Mouse (Mus musculus): ENCODE data around the gene Fuca2.
"Not testable (repeated sequence)": the region's sequence is repeated elsewhere in the genome, so short reads cannot be mapped to it uniquely, and the experiment has no call there.

The Fuca2 gene

GRCm38 (mm10) chr10:13499331-13499730 lies at the start of gene Fuca2:
Fuca2 (plus strand) TSS chr10:13499540.
- DNase-seq (ENCODE audit: low spot score in 2 of 2) = peak; percentile 15 to 31

GRCm38 (mm10) chr10:13451640-13452039 lies 47.7 kb upstream of the Fuca2 start:
- no peak for DNase-seq (ENCODE audit: low spot score in 2 of 2)

GRCm38 (mm10) chr10:13453200-13453990 lies 45.9 kb upstream of the Fuca2 start:
- no peak for DNase-seq (ENCODE audit: low spot score in 2 of 2)

GRCm38 (mm10) chr10:13464295-13464694 lies 35.0 kb upstream of the Fuca2 start:
- DNase-seq (ENCODE audit: low spot score in 2 of 2) = not testable (repeated sequence)

DNA sequence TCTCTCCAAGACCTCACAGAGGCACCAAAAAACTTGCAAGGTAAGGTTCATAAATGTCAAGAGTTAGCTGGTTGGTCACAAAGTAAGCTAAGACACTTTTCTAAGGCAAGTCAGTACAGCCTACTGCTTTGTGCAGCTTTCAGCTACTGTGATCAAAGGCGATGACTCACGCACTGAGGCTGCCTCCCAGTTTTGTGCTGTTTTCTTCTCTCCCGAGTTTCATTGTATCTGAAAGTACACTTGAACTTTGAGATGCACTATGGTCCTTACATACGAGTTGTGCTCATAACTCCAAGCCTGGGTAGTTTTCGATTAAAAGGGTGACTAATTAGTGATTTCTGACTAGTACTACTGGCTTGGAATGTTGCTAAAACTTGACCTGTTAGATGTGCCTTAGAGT lies 32.4 kb upstream of the Fuca2 start:
- no peak for DNase-seq (ENCODE audit: low spot score in 2 of 2)

DNA sequence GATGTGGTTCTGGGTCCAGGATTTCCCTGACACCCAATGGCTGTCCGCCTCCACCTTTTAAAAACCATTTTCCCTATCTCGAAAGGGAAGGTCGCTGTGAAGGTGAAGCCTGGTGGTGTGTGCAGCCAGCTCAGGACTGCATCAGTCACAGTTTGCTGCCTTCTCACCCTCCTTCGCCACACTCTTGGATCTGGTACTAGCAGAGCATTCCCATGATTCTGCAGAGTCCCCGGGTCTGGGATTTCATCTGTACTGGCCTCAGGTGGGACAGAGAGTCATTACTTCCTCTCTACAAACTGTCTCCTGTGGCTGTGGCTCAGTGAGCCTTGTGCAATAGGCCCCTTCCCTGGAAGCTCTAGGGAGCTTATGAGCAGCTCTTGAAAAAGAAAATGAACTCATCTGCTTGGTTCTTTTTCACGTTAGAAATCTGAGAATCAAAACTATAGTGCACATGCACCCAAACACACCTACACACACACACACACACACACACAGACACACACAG lies 31.3 kb upstream of the Fuca2 start:
- DNase-seq (ENCODE audit: low spot score in 2 of 2) = not testable (repeated sequence)

DNA sequence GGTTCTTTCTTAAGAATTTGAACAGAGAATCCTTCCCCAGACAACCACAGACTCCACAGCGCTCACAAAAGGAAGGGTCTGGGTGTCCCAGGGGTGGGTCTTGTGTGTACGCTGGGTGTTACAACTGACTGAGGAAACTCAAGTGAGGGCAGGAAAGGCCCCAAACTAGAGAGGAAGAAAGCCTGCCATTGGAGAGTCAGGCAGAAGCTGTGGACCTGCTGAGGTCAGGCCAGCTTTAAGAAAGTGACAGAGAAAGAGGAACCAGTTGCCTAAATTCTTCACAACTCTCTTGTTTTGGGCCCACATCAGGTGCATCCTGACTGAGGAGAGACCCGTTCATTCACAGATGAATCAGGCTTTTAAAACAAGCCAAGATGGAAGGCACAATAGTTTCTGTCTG lies 29.1 kb upstream of the Fuca2 start:
- DNase-seq (ENCODE audit: low spot score in 2 of 2) = no peak

- no peak for DNase-seq (ENCODE audit: low spot score in 2 of 2)
Measured at GRCm38 (mm10) chr10:13473287-13473832, 26.0 kb upstream of the Fuca2 start.

- DNase-seq (ENCODE audit: low spot score in 2 of 2) = peak; percentile 24 to 59
Measured at GRCm38 (mm10) chr10:13473833-13474567, 25.3 kb upstream of the Fuca2 start, which contains the start of gene Phactr2. Phactr2 (minus strand) TSS chr10:13474412.

DNA sequence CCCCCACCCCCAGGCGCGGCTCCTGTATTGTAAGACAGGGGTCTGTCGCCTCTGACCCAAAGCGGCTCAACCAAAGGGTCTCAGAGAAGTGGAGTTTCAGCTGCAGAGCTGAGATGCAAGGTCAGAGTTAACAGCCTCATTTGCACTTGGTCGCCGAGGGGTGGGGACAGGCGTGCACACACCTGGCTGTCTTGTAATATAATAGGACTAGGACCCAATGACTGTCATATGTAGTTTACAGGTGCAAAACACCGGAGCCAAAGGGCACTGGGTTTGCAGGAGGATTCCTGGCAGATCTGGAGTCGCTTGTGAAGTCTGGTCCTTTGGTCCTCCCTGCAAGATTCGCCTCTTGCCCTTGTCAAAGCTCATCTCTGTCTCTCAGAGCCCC lies 24.8 kb upstream of the Fuca2 start:
- DNase-seq (ENCODE audit: low spot score in 2 of 2) = peak in 1 of 2 experiments; percentile 7

GRCm38 (mm10) chr10:13475121-13475520 lies 24.2 kb upstream of the Fuca2 start:
- peak; percentile 13 to 46 for DNase-seq (ENCODE audit: low spot score in 2 of 2)

DNA sequence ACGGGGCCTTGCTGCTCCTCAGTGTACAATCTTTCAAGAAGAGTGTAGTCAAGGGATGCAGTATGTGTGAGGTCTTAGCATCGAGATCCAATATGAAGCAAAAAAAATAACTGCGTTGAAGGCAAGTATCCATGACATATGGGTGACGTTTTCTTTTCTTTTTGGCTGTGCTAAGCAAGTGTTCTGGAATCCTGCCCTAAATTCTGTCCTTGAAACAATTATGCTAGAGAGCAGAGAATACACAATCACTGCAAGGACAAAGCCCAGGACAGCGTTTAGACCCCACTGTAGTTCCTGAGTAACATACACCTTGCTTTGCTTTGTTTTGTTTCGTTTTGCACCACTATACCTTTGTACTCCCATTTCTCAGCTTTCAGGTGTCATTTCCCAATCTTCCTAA lies 20.0 kb upstream of the Fuca2 start:
- no peak for DNase-seq (ENCODE audit: low spot score in 2 of 2)

DNA sequence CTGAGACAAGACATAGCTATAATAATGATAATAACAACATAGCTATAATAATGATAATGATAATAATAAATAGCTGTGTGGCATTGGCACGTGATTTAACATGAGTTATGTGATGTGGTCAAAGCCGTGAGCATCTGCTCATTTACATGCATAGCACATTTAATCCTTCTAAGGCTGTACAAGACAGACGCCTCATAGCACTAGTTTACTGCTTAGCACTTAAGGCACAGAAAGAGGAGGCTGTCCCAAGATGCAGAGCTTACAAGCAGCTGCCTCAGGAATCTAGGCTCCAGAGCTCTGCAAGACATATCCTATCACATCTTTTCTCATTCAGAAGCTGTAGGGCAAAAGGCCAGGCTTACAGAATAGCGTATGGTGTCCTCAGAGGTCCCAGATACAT lies 13.4 kb upstream of the Fuca2 start:
- no peak for DNase-seq (ENCODE audit: low spot score in 2 of 2)

GRCm38 (mm10) chr10:13489671-13490070 lies 9.7 kb upstream of the Fuca2 start:
- no peak for DNase-seq (ENCODE audit: low spot score in 2 of 2)

DNA sequence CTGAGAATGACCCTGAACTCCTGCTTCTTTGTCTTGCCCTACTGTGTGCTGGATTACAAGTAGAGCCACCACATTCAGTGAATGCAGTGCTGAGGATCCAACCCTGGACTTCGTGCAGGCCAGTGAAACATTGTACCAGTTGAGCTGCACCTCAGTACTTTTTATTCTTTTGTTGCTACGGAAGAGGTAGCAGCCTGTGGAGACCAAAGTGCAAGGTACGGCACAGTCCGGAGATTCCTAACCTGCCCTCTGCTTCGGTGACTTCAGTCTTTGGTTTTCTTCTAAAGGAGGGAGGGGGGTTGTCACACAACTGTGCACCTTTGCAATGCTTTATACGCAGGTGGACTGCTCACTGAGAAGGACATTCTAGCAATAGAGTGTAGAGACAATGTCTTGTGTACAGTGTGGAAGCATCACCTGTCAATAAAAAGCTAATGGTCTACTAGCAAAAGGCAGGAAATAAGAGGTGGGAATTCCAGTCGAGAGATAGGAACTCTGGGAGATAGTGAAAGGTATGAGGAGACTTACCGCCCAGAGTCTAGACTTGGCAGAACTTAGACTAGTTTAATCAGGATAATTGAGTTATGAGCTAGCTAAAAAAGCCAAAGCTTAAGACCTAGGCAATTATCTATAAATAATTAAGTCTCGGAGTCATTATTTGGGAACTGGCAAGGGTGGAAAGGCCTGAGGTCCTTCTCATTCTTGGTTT lies 5.2 kb upstream of the Fuca2 start:
- DNase-seq (ENCODE audit: low spot score in 2 of 2) = no peak

GRCm38 (mm10) chr10:13496315-13496714 lies 3.0 kb upstream of the Fuca2 start:
- no peak for DNase-seq (ENCODE audit: low spot score in 2 of 2)

GRCm38 (mm10) chr10:13500473-13500872 lies 1.1 kb downstream of the Fuca2 start:
- peak; percentile 6 to 10 for DNase-seq (ENCODE audit: low spot score in 2 of 2)

DNA sequence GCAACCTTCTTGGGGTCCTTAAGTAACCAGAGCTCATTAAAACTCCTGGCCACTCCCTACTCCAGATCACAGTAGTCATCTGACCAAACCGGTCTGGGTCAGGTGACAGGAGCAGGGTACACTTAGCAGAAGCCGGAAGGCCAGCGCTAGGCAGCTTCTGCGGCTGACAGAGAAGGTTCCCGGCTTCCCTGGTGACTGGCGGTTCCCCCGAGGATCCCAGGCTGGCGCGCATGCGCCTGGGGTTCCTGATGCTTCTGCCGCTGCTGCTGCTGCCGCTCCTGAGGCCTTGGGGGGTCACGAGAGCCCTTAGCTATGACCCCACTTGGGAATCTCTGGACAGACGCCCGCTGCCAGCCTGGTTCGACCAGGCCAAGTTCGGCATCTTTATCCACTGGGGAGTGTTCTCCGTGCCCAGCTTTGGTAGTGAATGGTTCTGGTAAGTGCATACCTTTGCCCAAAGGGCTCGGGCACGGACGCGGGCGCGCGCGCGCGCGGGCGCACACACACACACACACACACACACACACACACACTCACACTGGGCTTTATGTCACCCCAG lies 1.7 kb downstream of the Fuca2 start:
- DNase-seq (ENCODE audit: low spot score in 2 of 2) = peak; percentile 77 to 88

- DNase-seq (ENCODE audit: low spot score in 2 of 2) = peak in 1 of 2 experiments; percentile 7
Measured at GRCm38 (mm10) chr10:13501533-13501932, 2.2 kb downstream of the Fuca2 start.

GRCm38 (mm10) chr10:13502371-13502770 lies 3.0 kb downstream of the Fuca2 start:
- no peak for DNase-seq (ENCODE audit: low spot score in 2 of 2)

- no peak for DNase-seq (ENCODE audit: low spot score in 2 of 2)
Measured at GRCm38 (mm10) chr10:13521857-13522256, 22.5 kb downstream of the Fuca2 start.

DNA sequence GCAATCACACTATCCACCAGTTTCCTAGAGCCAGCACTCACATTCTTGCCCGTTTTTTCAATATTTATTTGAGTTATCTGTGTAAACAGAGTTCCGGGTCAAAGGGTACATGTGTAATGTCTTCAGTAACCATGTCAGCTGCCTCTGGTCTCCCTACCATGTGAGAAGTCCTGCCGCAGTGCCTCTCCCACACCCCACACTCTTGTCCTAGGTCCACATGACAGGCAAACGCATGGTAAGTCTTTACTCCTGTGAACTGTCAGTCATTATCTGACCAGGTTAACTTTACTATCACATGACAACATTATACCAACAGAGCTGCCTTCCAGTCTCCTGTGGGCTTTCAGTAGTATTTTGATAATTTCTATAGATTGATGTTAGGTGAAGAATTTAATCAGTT lies 28.8 kb downstream of the Fuca2 start:
- no peak for DNase-seq (ENCODE audit: low spot score in 2 of 2)

All from thymus, postnatal 10 days (tissue).